Mouse (Mus musculus): ENCODE results near the gene Tmem179.

GRCm38 (mm10) chr12:112559231-112559630 lies 42.7 kb upstream of the Tmem179 start:
- no peak for TF ChIP-seq CTCF (IDR thresholded peaks at IDR 0.05; ENCODE audit: control insufficient read depth, insufficient read depth, insufficient read length)
- no peak for TF ChIP-seq CEBPB (IDR thresholded peaks at IDR 0.05; ENCODE audit: low read depth)
- no peak for TF ChIP-seq USF1 (IDR thresholded peaks at IDR 0.05; ENCODE audit: low read depth)
- TF ChIP-seq MAX (IDR thresholded peaks at IDR 0.05): no peak
- TF ChIP-seq MYOD1 (IDR thresholded peaks at IDR 0.05; ENCODE audit: control insufficient read depth, insufficient read length, low read depth): no peak
- no peak for TF ChIP-seq FOSL1 (IDR thresholded peaks at IDR 0.05; ENCODE audit: insufficient read depth, low read length, poor library complexity, severe bottlenecking)
- TF ChIP-seq MYOG (IDR thresholded peaks at IDR 0.05; ENCODE audit: control insufficient read depth, extremely low read depth, insufficient read length): no peak
